Mouse (Mus musculus): Measurements from ENCODE around the gene Sfmbt2.

The Sfmbt2 gene

DNA sequence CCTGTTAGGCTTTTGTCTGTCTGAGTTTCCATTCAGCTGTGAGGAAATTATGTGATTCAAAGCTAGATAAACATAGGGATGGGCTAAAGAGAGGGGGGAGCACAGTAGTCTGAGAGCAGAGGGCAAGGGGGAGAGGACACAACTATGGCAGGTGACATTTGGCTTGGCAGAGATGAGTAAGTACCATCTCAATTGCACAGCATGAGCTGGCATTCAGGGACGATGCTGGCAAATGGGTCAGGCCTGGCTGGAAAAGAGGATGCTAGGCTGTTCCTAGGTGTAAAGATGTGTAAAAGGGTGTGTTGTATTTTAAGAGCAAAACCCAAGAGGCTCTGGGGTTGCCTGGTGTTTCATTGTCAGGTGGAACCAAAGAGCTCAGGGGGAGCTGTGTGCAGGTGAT is 188.5 kb downstream of the Sfmbt2 start:
- no peak for DNase-seq (ENCODE audit: low spot score in 2 of 2)

DNA sequence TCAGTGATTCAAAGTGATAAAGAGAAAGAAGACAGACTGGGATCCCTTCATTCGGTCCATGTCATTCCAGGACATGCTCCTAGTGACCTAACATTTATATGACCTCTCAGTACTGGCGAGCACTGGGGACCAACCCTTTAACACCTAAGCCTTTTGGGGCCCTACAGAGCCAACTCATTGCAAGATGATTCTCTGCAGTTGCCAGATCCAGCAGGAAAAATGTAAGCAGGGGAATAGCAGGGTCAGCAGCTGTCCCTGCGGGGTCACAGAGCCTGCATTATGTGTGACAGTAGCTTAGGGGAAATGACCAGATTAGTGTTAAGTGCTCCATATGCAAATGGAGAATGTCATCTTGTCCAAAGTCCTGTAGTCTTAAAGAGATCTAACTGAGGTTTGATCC is 195.2 kb downstream of the Sfmbt2 start:
- DNase-seq (ENCODE audit: low spot score in 2 of 2), result no peak

DNA sequence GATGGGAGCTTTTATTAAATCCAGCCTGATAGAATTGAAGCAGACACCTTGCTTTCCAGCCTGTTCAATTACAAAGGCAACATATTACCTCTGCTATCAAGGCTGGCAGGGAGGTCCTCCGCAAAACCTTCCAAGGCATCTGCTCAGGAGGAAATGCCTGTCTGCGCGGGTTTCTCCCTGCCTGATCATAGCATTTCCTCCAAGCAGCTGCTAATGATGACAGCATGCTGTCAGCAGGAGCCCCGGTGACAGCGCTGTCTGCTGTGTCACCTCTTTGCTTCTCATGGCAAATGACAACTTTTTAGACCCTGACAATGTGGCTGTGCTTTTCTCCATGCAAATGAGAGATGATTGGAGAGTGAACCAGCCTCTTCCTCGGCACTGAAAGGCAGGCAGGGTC is 199.1 kb downstream of the Sfmbt2 start:
- no peak for DNase-seq (ENCODE audit: low spot score in 2 of 2)

DNA sequence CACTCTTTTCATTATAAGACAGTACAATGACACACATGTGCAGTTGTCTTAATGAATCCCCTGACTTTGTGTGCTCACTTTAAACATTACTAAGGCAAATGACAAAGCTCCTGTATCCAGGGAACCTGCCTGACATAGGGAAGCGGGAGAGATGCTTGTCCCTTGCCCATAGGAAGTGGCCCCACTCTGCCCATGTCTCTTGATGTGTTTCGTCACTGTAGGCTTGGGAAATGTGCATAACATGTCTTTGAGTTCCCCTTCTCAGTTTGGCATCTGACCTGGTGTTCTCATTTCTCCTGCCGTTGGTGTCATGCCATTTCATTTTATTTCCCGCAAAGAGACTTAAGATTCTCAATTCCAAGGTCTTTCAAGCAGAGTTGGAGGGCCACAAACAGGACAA is 202.0 kb downstream of the Sfmbt2 start:
- DNase-seq (ENCODE audit: low spot score in 2 of 2), result no peak

DNA sequence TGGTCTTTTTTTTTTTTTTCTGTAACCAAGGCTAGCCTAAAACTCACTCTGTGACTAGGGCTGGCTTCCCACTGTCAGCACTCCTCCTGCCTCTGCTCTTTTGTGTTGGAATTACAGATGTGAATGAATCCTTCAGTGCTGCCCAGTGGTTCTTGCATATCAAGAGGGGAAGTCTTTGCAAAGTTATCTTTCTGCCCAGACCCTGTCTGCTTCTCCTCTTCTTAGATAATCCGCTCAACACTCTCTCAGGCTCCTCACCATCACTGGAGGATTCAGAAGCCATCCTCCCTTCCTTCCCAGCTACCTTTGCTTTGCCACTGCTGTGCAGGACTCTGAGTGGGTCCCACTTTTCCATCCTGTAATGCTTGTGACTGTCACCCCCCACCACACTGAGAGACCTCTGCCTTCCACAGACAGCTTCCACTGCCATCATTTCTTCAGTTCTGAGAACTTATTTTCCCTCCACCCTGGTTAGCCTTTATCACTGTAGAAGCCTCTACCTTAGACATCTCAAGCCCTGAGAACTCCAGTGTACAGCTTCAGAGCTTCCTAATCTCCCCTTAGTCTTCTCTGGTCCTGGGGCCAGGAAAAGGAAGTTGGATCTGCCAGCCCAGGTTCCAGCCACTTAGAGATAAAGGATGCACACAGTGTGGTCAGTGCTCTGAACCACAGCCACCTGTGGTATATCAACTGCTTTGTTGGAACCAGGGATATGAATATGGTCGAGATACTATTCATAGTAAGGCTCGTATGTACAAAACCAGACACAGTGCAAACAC is 205.8 kb downstream of the Sfmbt2 start:
- no peak for DNase-seq (ENCODE audit: low spot score in 2 of 2)

DNA sequence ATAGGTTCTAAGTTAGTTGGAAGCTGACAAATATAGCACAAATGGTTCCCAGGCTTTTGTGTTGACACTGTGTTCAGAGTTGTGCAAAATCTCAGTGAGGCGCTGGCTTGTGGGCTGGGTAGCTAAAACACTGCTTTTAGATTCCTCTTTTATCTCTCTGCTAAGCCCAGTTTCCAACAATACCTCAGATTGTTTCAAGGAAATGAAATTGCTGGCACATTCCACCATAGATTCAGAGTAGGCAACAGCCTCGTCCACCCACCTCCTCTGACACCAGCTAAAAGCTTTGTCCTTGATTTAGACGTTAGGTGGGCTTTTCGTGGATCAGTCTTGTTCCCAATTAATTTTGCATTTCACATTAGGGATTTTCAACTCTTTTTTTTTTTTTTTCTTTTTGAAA is 212.4 kb downstream of the Sfmbt2 start:
- no peak for DNase-seq (ENCODE audit: low spot score in 2 of 2)

DNA sequence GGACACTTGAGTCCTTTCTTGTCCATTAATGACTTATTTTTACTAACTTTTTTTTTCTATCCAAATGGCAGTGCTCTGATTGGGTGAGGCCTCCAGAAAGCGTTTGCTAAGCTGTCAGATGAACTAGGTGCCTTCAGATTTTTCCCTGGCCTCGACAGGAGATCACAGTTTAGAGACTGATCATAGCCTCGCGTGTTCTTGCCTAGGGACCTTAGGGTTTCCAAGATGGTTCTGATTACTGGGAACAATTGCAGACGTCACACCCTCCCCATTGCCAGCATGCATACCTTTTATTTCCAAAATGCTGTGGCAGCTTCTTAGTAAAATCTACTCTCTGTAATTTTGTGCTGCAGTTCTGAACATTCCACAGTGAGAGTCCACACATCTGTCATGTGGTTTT is 212.8 kb downstream of the Sfmbt2 start:
- no peak for DNase-seq (ENCODE audit: low spot score in 2 of 2)

DNA sequence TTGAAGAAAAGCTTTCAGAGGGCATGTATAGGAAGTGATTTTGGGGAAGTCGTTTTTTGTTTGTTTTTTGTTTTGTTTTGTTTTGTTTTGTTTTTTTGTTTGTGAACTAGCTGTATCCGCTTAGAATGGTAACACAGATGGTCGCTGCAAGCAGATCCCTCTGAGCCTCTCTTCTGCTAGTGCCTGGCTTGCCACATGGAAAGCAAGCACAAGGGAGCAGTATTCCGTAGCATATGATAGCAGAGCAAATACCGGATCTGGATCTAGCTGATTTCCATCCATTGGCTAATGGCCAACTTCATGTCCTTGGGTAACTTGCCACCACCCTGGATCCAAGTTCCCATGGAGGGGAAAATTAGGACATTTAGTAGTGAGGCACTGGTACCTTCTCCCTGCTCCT is 221.0 kb downstream of the Sfmbt2 start:
- no peak for DNase-seq (ENCODE audit: low spot score in 2 of 2)

DNA sequence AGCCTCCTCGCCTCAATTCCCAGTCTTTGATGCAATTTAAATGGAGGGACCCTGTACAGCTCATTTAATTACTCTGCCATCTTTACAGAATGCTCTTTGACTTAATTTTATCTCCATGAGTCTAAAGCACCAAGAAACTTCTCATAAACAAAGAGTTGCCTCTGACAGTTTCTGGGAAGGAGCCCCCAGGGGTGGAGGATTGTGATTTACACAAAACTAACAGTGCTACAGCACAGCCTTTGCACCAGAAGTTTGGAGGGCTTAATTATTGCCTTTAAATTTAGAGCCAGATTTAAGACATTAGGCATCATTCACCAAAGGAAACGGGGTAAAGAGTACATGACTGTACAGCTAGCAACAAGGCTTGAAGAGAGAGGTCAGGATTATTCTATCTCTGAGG is 245.2 kb downstream of the Sfmbt2 start:
- DNase-seq (ENCODE audit: low spot score in 2 of 2), result no peak

Data from spleen, postnatal 4 days (tissue).